Mouse (Mus musculus) small intestine, adult 2 months (tissue): ENCODE measurements at regions not wholly inside any gene's neighbourhood (a gene's known extent, or its start where the extent isn't known, plus 50 kb on each side); places are given as distances from the start of the nearest gene placed in this dataset.

Experiments
- CTCF ChIP-seq: fragments of 200-500 bp; IDR thresholded peaks from 2 replicates; pipeline ENCODE4 v1.5.1; 2012; ENCODE audit warnings: low read depth, mild to moderate bottlenecking, control low read depth, inconsistent platforms, low read length, moderate library complexity, mixed read lengths; ENCODE audit not compliant: insufficient replicate concordance, insufficient read length; ENCODE audit errors: extremely low read depth
- POLR2A ChIP-seq: fragments of 200-500 bp; IDR thresholded peaks from 2 replicates; pipeline ENCODE4 v1.6.1; 2012; ENCODE audit warnings: low read depth, mild to moderate bottlenecking, control low read depth, inconsistent platforms, low read length, moderate library complexity

- no peak for TF ChIP-seq CTCF
- no peak for TF ChIP-seq POLR2A
Observed at GRCm38 (mm10) chr13:59271661-59272060, 313.4 kb downstream of the Agtpbp1 start.
